Mouse (Mus musculus): ENCODE data around the gene Naaladl2. TPM values are rescaled to one million over a fixed set of nuclear protein-coding genes. Genes with fewer than 3 reads are reported as not detected.

The Naaladl2 gene
- not detected for polyA plus RNA-seq (2017; shearing (Covaris generic))

GRCm38 (mm10) chr3:25143555-25144311 lies at the start of gene Naaladl2:
Gene Naaladl2, minus strand, starts transcription at chr3:25144261.

